Mouse (Mus musculus): ENCODE data around the gene Myb. TPM values are rescaled to one million over a fixed set of nuclear protein-coding genes. Genes with fewer than 3 reads are reported as not detected.

Myb gene
- polyA plus RNA-seq, 1 experiment from 2014 or later: 7.5 TPM

DNA sequence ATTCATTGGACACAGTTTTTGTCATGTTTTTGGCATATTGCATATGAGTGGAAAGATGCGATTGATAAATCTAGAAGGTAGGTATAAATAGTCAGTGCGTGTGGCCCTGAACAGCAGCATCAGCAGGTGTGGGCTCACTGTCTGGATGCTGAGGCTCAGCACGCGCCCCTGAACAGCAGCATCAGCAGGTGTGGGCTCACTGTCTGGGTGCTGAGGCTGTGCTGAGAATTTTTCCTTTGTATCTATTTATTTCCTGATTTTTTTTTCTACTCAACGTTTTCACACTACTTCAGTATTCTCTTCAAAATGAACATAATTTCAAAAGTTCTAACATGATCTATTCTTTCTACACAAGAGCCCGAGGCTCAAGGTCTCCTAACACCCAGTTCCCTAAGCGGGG, 84.1 kb downstream of the Myb start:
- H3K4me3 ChIP-seq (replicated peaks): no peak overlapping the region
- H3K4me1 ChIP-seq (replicated peaks): no peaks in the 10 kb centered on the region
- H3K27me3 ChIP-seq: no peaks in the 10 kb centered on the region
- H3K9ac ChIP-seq (replicated peaks): no peak overlapping the region
- H3K27ac ChIP-seq: no peak overlapping the region
- WGBS: 88% methylated on average over 7 of the region's 7 CpGs
- no peaks in the 10 kb centered on the region for H3K36me3 ChIP-seq
- no peak for ATAC-seq (ENCODE audit: insufficient number of reproducible peaks, insufficient read depth, low FRiP score, low TSS enrichment, low read depth)
- H3K9me3 ChIP-seq: no peaks in the 10 kb centered on the region
- no peak overlapping the region for H3K4me2 ChIP-seq

GRCm38 (mm10) chr10:21076137-21076536, 84.6 kb downstream of the Myb start:
- Histone ChIP-seq H3K36me3 (no peaks in the 10 kb centered on the region), H3K4me3 (replicated peaks) (no peak overlapping the region), H3K9ac (replicated peaks) (no peak overlapping the region), H3K4me2 (no peak overlapping the region), H3K27me3 (no peaks in the 10 kb centered on the region), H3K4me1 (replicated peaks) (no peaks in the 10 kb centered on the region), H3K27ac (no peak overlapping the region), H3K9me3 (no peaks in the 10 kb centered on the region)
- 90% methylated on average over 1 of the region's 1 CpGs for WGBS
- ATAC-seq (ENCODE audit: insufficient number of reproducible peaks, insufficient read depth, low FRiP score, low TSS enrichment, low read depth): no peak

Other genes with a start within 250 kb of the Myb start
- 12.0 and 12.5 TPM in 2 replicates for gene Ahi1, start 208.4 kb downstream of the Myb start, polyA plus RNA-seq (2016; fragmentation: Nextera tagmentation; extraction: Ambion mirVana)
- gene Hbs1l, start 135.0 kb upstream of the Myb start, polyA plus RNA-seq (2016; fragmentation: Nextera tagmentation; extraction: Ambion mirVana): 111 and 117 TPM in 2 replicates
- not detected in 2 replicates for gene Aldh8a1, start 216.3 kb upstream of the Myb start, polyA plus RNA-seq (2016; fragmentation: Nextera tagmentation; extraction: Ambion mirVana)